Mouse (Mus musculus): ENCODE measurements at regions not wholly inside any gene's neighbourhood (a gene's known extent, or its start where the extent isn't known, plus 50 kb on each side); places are given as distances from the start of the nearest gene placed in this dataset.

DNA sequence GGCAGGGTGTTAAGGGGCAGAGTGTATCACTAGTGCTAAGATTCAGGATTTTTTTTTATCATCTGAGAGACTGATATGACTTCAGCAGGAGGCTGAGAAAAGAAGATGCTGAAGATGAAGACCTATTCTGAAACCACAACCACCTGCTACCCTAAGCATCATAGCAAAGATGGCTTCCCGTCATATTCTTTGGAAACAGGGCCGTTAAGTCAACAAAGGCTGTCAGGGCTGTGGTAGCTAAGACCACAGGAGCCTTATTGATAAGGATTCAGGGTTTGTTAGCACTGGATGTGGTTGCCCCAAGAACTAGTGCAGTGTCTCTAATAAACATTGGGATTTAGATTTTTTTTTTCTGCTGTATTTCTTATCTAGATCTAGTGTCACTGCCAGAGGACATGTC, 56.7 kb upstream of the Rasgrp1 start:
- no peak for DNase-seq

DNA sequence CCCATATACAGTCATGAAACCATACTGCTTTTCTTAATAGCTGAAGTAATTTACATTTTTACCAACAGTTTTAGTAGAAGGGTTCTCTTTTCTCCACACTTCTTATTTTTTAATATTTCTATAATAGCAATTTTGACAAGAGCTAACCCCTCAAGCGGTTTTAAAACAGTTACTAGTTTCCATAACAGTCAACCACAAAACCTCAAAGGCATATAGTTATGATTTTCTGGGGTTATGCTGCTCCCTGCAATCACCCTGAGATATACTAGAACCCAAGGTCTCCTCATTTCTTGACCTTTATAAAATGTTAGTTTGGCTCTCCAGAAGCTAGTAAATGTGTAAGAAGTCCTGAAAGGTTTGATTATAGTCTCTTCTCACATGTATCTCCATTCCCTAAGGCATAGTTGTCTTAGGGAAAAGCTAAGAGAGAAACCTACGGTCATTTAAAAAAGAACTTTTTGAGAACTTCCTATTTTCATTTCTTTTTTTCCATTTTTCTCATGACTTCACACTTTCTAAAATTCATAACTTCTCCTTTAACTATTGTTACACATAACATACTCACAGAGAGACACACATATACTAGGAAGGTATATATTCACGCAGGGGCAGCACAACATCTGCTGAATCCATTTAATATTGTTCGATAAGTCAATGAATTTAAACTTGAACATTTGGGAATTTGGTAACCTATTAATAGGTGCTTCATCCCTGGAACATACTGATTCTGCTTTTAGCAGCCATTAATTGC, 60.8 kb upstream of the Rasgrp1 start:
- DNase-seq, result no peak

DNA sequence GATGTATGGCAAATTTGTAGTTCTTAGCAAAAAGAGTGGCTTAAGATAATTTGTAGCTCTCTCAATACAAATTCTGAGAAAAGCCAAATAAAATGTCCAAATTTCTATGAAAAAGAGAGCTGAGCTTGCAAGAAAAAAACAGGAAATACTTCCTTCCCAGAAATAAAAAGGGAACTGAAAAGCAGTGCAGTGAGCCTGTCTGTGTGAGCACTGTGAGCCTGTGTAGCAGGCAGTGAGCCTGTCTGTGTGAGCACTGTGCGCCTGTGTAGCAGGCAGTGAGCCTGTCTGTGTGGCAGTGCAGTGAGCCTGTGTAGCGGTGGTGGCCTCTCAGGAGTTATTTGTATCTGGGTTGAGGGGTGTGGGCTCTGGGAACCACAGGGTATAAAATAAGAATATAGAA, 62.7 kb upstream of the Rasgrp1 start:
- peak; percentile 10 for DNase-seq

DNA sequence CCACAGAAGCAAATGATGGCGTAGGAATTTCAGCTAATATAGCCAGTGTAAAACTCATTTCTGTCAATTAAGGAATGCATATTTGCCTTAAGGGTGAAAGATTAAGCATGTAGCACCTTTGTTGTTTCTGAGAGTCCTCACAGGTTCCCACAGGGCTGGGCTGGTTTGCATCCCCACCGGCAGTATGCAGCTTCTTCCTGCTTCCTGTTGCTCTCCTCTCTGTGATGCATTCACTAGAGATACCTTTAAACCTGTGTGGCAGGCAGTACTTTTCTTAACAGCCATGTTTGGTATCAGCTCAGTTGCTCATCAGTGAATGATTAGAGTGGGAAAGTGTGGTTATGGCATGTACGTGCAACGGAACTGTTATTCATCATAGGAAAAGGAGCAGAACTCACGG, 65.4 kb upstream of the Rasgrp1 start:
- no peak for DNase-seq

DNA sequence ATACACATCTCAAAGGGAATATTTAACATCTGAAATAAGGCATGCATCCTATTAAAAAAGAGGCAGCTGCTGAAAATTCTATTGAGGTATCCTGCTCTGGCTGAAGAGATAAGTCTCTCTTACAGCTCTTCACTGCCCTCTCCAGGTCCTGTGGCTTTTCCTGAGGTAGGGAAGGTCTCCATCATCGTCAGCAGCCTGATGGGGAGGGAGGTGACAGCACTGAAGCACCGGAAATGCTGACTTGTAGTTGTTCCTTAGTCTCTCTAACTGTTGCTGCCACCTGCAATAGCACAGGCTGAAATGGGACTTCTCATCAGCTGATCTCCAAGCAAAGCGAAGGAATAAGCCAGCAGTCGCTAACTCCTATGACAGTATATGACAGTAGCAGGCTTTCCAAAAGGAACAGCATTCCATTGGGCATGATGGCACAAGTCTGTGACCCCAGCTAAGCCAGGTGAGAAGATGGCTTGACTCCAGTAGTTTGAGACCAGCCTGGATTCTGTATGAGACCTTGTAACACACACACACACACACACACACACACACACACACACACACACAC, 69.3 kb upstream of the Rasgrp1 start:
- no peak for DNase-seq

DNA sequence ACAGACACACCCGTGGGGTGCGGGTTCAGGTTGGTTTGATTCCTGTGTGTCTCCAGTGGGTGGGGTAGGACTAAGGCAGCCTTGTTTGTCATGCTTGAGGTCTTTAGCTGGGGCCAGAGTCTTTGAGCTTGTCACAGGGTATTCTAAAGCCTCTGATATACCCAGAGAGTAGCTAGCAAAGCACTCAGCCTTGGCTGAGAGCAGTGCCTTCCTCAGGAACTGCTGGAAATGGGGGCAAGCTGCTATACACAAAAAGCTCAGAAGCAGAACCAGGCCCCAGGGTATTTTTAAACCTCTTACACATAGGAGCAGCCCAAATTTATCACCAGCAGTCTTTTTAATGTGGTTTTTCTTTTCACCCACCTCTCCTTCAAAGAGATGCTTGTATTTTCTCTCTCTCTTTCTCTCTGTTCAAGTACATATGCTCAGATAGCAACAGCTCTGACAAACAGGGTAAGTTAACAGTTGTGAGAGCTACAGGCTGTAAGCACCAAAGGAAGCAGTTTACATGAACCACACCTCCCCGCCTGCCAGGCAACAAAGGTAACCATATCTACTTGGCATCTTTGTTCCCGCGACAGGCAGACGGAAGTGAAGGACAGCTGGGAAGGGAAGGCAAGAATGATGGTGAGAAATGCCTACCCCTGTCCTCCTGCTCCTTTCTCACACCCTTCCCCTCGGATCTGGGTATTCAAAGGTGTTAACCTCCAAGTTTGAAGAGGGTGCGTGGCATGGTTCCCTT, 74.6 kb upstream of the Rasgrp1 start:
- no peak for DNase-seq

DNA sequence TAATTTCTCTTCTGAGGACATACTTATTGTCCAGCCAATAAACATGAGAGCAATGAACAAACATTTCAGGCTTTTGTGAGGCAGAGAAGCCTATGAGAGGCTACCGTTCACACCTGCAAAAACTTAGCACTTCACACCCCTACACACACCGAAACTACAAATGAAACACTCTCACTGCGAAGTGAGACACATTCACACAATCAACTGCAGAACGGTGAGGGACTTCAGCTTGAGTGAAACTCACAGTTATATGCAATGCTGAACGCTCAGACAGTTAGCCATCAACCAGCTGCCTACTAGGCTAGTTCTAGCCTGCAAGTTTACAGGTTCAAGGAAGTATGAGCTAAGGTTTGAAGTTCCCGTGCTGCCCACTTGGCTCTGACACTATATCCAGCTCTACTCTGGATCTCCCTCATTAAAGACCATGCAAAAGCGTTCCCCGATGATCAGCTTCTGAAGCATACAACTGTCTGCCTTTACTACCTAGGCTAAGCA, 75.4 kb upstream of the Rasgrp1 start:
- no peak for DNase-seq

DNA sequence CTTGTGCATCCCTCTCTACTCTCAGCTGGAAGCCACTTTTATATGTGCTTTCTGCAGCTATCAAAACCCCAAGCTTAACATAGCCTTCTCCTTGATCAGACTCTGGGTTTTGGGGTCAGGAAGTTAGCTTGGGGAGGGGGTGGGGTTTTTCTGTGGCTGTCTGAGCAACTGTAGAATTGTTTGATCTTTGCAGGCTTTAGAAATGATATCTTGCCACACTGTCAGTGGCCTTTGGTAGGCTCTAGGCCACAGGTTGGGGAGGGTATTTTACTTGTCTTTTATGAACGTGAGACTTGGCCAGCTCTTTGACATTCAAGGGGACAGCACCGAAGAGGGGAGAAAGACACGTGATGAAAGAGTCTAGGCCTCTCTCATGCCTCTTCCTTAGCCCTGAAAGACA, 75.9 kb upstream of the Rasgrp1 start:
- no peak for DNase-seq

DNA sequence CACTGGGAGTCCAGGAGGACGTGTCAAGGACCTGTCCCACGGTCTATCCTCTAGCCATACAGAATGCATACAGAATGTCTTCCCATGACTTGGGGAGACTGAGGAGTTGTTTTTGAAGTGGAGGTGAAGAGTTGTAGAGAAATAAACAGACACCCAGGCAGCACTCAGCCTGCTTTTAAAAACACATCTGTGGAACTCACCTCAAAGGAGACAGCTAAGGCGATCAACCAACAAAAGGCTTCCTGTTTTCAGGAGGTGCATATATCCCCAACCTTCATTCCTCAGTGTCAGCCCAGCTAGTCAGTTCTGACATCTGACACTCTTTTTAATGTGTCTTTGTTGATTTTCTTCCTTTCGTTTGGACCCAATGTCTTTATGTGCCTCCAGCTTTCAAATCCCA, 78.6 kb upstream of the Rasgrp1 start:
- DNase-seq, result no peak

DNA sequence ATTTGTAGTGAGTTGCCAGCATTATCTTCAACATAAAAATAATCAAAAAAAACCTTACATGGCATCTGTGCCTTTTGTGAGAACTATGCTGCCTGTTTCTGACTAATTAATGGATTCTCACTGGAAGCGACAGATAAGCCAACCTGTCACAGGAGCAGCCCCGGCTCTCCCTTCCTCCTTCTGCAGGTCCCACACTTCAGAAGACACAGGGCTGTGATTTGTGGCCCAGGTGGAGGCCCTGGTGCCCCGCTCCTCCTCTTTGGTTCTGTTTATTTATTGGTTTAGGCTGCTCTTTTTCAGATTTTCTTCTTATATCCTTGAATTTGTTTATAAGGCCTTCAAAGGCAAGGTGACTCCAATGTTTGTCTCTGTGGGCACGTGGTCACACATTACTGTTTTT, 80.0 kb upstream of the Rasgrp1 start:
- no peak for DNase-seq

DNA sequence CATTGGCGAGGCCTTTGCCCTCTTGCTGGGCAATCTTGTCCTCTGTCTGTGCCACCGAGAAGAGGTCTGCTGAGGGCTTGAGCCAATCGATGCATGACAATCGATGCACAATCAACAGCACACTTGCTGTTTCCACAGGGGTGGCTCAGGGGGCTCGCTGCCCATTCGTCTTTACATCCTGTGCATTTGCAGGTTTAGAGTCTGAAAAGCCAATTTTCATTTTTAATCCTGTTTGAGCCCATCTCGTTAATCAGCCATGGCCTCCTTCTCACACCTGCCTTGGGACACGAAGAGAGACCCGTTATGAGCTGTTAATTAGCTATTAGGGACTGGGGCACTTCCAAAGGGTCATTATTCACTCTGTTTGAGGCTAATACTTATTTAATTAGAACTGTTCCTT, 86.4 kb upstream of the Rasgrp1 start:
- DNase-seq, result no peak

DNA sequence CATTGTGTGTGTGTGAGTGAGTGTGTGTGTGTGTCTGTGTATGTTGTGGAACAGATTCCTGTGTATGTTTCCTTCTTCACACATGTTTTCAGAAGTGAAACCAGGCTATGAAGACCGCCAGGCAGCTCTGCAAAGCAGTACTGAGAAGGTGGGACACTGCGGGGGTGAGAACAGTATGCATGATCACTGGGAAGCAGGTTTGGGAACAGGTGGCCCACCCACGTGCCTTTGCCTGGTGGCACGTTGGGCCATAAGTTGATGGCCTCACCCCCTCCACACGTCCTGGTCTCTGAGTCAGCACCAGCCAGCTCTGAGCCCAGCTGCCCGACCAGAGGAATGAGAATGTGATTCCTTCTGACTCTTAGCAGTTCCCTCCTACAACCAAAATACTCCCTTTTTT, 89.2 kb upstream of the Rasgrp1 start:
- DNase-seq, result no peak

DNA sequence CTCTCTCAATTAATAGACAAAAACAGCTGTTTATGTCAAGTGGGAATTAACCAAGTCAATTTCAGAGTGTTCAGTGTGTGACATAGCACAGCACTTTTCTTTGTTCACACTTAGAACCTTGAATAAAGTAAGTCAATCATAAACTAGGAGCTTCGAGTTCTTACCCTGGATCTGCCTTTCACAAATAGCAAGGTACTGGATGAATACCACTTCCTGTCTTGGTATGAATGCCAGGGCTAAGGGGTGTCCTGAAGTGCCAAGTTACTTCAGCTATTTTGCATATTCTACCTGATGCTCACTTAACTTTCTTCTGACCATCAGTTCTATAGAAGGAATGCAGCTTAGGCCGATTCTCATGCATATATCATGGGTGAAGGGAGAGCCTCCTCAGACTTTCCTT, 90.1 kb upstream of the Rasgrp1 start:
- DNase-seq, result no peak

DNA sequence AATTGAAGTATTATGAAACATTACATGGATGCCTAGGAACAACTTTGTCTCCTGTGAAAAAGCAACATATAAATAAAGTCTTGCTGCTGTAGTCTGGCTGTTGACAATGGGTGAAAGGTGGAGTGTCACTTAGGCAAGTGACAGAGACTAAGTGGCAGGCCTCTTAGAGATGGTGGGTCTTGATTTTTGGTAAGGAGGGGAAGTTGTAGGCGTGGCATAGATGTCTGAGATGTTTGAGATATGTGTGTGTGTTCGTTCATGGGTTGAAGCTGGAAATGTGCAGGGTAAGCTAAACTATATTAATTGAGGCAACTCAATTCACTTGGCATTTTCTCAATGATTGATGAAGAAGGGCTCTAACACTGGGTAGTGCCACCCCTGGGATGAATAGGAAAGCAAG, 90.7 kb upstream of the Rasgrp1 start:
- no peak for DNase-seq

DNA sequence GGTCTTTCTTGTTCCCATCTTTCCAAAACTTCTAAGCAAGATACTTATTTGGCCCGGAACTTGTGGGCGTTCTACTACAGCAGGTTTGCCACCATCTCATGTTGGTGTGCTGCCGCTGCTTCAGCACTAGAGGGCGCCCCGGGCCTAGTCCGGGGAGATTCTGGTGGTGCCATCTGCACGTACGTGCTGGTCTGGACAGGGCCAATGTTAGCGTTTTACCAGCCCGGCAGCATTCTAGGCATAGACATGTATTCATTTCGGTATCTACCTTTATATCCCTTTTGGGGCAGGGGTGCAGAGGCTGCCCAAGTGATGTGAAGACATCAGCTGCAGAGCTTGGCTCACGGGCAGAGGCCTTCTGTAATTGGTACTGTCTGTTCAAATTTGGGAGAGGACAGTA, 95.3 kb upstream of the Rasgrp1 start:
- no peak for DNase-seq

DNA sequence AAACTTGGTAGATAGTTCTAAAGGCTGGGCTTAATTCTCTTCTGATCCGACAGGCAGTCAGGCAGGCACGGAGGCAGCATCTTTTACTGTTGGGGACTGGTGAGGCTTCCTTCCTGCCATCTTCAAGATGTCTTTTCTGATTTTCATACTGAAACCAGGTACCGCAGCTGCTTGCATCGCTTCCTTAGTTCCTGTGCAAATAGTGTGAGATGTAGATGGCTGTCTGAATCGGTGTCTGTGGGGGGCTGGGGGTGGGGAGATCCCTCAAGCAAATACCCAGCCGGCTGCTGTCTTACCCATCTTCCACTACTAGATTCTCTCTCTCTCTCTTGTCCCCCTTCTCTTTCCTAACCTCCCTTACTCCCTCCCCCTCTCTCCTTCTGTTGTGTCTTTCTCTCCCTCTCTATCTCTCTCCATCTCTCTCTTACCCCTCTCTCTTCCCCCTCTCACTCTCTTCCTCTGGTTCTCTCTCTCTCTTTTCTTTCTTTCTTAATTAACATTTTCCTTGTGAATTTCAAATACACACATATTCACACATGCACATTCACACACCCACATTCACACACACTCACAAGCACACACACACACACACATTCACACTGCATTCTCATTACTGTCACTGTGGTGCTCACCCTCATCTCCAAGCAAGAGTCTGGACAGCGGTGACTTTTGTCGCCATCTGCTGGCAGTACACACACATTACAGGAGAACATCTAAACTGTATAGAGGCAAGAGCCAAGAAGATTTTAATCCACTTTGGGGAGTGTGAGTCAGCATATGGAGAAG, 96.0 kb upstream of the Rasgrp1 start:
- peak; percentile 74 for DNase-seq

DNA sequence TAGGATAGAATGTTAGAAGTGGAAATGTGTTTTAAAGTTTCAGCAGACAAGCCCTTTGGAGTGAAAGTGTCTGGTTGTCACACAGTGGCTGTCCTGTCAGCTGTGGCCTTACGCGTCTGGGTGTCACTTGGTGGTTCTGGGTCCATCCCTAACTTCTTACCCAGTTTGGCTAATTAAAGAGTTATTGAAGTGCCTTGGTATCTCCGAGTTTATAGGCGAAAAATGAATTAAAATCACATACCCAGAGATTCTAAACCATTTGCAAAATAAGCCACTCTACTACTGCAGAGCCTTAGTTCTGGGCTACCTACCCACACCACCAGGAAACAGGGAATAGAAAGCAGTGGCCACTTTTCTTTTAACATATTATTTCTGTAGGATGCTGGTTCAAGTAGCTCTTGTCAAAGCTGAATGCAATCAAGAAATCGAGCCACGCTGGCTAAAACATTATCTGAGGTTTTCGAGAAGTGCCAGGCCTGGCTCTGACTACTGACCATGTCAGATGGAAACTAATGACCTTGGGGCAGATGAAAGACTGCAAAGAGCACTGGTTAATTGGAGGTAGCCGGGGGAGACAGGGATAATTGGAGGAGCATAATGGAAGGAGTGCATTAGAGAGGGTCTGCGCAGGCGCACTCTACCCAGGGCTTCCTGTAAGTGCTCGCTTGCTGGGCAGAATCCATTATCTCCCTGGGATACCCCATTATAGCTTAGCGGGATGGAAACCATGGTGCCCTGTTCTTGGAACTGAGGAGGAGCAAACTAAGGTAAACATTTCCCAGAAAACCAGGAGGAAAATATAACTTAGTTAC, 96.8 kb upstream of the Rasgrp1 start:
- no peak for DNase-seq

DNA sequence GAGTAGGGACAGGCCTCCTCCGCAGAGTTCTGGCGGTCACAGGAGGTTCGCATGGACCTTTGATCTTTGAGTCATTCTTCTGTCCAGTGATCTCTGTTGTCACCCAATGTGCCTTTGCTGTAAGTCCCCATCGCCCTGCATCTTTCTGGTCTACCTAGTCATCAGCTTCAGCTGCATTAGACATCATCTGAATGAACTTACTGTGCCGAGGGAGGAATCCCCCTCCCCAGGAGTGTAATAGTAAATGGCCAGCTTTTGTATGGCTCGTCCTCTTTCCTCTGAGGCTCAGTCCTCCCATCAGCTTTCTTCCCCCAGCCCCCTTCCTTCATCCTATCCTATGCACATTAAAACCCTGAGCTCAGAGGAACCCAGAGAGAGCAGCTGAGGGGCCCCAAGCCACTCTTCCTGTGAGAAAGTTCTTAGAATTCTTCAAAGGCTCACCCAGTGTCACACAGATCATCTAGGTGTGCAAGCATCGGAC, 98.0 kb upstream of the Rasgrp1 start:
- no peak for DNase-seq

DNA sequence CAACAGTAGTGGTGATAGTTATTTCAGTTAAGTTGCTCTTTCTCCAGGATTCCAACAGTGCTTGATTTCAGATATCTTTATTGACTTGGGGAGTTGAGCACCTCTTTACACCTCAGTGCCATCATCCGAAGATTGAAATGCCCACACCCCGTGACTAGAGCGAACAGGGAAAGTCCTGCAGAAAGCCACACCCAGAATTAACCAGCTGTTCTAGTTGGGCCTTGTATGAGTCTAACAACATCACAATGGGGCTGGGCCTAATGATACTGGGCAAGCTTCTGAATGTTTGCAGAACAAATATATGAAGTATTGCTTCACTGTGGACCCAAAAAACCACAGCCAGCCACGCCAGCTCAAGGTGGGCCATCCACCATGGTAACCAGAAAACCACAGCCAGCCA, 100.1 kb upstream of the Rasgrp1 start:
- peak; percentile 10 for DNase-seq

DNA sequence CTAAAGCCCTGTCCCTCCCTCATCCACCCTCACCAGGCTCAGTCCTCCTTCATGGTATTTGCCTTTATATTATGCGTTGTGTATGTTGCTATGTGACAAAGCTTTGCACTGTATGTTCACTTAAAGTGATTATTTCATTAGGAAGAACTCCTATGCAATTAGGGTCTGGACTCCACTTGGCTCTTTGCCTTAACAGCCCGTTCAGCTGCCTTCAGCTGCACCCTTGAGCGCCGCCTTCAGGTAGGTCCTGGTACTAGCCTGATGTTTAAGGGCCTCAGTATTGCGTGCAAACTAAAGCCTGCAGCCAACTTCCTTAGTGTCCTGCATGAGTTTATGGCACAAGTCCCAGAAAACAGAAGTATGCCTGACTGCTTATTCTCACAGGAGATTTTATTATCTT, 101.9 kb upstream of the Rasgrp1 start:
- peak; percentile 54 for DNase-seq

DNA sequence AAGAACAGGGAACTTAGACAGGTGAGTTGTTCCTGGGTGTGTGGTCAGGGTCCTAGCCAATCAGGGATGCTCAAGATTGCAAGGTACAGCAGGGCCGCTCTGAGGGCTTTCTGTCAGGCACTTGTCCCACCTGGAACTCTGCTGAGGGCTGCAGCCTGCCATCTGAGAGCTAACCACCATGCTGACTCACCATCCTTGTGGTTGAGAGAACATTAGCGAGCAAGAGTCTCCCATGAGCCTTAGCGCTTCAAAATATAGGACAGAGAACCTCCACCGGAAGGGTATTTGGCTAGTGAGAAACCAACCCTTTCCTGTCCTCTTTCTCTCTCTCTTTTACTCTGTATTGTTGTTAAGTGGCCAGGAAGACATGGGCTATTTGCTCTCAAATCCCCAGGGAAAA, 104.1 kb upstream of the Rasgrp1 start:
- peak; percentile 4 for DNase-seq

DNA sequence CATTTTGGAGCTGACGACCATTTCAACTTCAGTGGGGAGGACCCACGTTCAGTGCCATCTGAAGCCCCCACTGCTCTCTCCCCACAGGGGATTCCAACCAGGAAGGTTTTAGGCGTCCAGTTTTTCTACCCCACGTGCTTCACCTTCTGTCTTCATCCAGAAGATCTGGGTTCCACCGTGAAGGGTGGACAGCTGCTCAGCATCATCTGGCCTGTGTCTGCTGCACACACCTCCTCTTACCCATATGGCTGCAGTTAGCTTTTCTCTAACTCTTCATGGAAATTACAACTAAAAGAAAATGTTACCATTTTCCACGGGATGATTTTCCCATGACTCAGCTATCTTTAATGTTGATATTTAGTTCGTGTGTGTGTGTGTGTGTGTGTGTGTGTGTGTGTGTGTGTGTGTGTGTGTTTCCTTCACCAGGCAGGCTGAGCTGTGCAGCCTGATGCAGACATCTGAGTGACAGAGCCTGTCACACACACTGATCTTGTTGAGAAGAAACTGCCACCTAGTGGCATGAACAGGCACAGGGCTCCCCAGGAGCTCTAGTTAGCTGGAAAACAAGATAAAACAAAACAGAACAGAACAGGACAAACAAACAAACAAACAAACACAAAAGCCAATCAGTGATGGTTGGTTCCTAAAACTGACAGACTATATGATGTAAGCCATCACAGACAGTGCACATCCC, 107.5 kb upstream of the Rasgrp1 start:
- DNase-seq, result peak; percentile 46
